Mouse (Mus musculus) embryonic fibroblast, embryonic 13.5 days (primary cell): ENCODE measurements around the gene Efhb.
A peak's percentile ranks its signal among the peaks of the same experiment; 100 is the strongest.

Experiments
- CTCF ChIP-seq: IDR thresholded peaks from 2 replicates; pipeline ENCODE4 v1.5.1; 2011; ENCODE audit warnings: mild to moderate bottlenecking, control low read depth, low read length, moderate library complexity, borderline replicate concordance; ENCODE audit not compliant: insufficient read depth
- POLR2A ChIP-seq: IDR thresholded peaks from 2 replicates; pipeline ENCODE4 v1.6.1; 2011; ENCODE audit warnings: low read depth, mild to moderate bottlenecking, control low read depth, low read length, moderate library complexity

DNA sequence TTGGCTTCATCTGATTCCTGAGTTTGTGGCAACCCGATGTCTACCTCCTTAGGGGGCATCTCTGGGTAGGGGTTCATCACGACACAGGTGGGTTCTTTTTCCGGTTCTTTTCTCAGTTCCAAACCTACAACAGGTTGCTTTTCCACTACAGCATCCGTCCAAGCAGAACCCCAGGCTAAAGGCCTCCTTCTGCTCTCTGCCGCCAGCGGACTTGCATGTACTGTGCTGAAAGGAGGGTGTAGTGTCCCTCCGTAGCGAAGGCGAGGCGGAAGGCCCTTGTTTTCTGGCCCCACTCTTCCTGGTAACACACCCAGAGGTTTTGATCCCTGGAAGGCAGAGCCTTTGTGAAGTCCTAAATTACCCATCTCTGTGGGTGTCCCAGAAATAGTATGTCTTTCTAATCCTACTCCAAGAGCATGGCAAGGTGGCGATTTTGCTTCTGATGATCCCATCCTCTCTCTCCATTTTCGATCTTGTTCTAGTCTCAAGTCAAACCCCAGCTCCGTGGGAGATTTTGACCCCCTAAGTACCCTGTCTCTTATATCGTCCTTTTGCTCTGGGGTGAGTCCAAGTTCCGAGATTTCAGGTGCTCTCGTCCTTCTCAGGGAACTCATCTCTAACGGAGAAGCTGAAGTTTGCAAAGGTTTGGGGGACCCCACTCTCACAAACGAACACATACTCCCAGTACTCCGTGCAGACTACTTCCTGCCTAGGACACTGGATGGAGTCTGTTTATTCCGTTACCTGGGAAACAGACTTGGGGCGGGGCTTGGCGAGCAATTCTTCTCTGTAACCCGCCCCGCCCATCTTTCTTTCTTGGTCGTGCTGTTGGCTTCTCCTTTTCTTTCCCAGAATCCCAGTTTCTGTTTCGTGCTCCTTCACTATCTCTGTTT is at the start of gene Efhb:
- TF ChIP-seq POLR2A (peak; percentile 17; the same call in 1 of the 2 replicates), CTCF (no peak)
